Mouse (Mus musculus) forebrain, postnatal 0 days (tissue): Measurements from ENCODE around the gene Dop1b. TPM values are rescaled to one million over a fixed set of nuclear protein-coding genes. Genes with fewer than 3 reads are reported as not detected.

Source experiments
- ATAC-seq: fragments of 200-750 bp; cut with Nextera tagmentation; 2 replicates; pipeline ENCODE4 v1.8.0; 2017; ENCODE audit warnings: mild to moderate bottlenecking, moderate library complexity
- DNase-seq: peaks from one replicate; pipeline ENCODE4 v3.0.0-alpha.2; 2015
- H3K27ac ChIP-seq: fragments of 300-500 bp; sonication (generic); 2 replicates; pipeline ENCODE4 v1.5.1; 2014; ENCODE audit warnings: low read depth, mild to moderate bottlenecking, antibody characterized with exemption, low read length, moderate library complexity, mixed read lengths
- H3K27me3 ChIP-seq: fragments of 300-500 bp; sonication (generic); 2 replicates; pipeline ENCODE4 v1.6.1; 2014; ENCODE audit warnings: mild to moderate bottlenecking, low read length, mixed read lengths; ENCODE audit not compliant: insufficient read depth
- H3K36me3 ChIP-seq: fragments of 300-500 bp; sonication (generic); 2 replicates; pipeline ENCODE4 v1.6.1; 2014; ENCODE audit warnings: mild to moderate bottlenecking, moderate library complexity; ENCODE audit not compliant: insufficient read depth
- H3K4me1 ChIP-seq: fragments of 300-500 bp; sonication (generic); 2 replicates; pipeline ENCODE4 v1.6.1; 2014; ENCODE audit warnings: antibody characterized with exemption; ENCODE audit not compliant: insufficient read depth
- H3K4me2 ChIP-seq: fragments of 300-500 bp; sonication (generic); 2 replicates; pipeline ENCODE4 v1.6.1; 2014; ENCODE audit warnings: low read depth, mild to moderate bottlenecking, moderate library complexity
- H3K4me3 ChIP-seq: fragments of 300-500 bp; sonication (generic); 2 replicates; pipeline ENCODE4 v1.5.1; 2014; ENCODE audit warnings: low read depth, low read length, mixed read lengths
- H3K9ac ChIP-seq: fragments of 300-500 bp; sonication (generic); 2 replicates; pipeline ENCODE4 v1.6.1; 2014; ENCODE audit warnings: mild to moderate bottlenecking
- H3K9me3 ChIP-seq: fragments of 300-500 bp; sonication (generic); 2 replicates; pipeline ENCODE4 v1.6.1; 2016; ENCODE audit warnings: low read length
- CTCF ChIP-seq: sonication (generic); IDR thresholded peaks from 2 replicates; pipeline ENCODE4 v1.5.1; 2016; ENCODE audit warnings: antibody characterized with exemption, control low read depth, low read depth
- WGBS: fragments of 180-500 bp; shearing (Covaris S2); extraction: QIAGEN DNeasy Blood & Tissue Kit; methylation state at CpG from one replicate; pipeline ENCODE4 v1.1.7; 2014; 5-methylcytosine and 5-hydroxymethylcytosine counted together
- polyA plus RNA-seq: library from polyadenylated mRNA; unstranded; fragments of >200 nt; fragmentation: Nextera tagmentation; extraction: Ambion mirVana; gene quantifications from 2 replicates; pipeline ENCODE4 v1.2.1, GENCODE M21; 2015
- total RNA-seq: library from RNA; depleted of rRNA; stranded (reverse); fragments of >200 nt; gene quantifications from 2 replicates; pipeline ENCODE4 v1.2.3, GENCODE M21; 2014

The Dop1b gene
- total and polyA plus RNA-seq, 2 experiments from 2014 or later: 22.0 to 48.4 TPM

- Histone ChIP-seq H3K9ac (peak overlapping the region; percentile 86), H3K4me1 (peaks cover 6% of the 10 kb centered on the region), H3K4me2 (peak overlapping the region; percentile 72), H3K9me3 (no peaks in the 10 kb centered on the region), H3K4me3 (peak overlapping the region; percentile 82), H3K36me3 (peaks cover 5% of the 10 kb centered on the region; the same call in 1 of the 2 replicates), H3K27ac (peak overlapping the region; percentile 85), H3K27me3 (no peaks in the 10 kb centered on the region)
- no peak for TF ChIP-seq CTCF
- ATAC-seq: peak; percentile 42
- WGBS: 11% methylated on average over 31 of the region's 31 CpGs
- no peak for DNase-seq
Observed at GRCm38 (mm10) chr16:93712189-93712885, 633 bp downstream of the Dop1b start.

GRCm38 (mm10) chr16:93712966-93713365 lies 1.3 kb downstream of the Dop1b start:
- Histone ChIP-seq H3K4me1 (peaks cover 6% of the 10 kb centered on the region), H3K27ac (peak overlapping the region; percentile 85; the same call in 1 of the 2 replicates)
- TF ChIP-seq CTCF: no peak

DNA sequence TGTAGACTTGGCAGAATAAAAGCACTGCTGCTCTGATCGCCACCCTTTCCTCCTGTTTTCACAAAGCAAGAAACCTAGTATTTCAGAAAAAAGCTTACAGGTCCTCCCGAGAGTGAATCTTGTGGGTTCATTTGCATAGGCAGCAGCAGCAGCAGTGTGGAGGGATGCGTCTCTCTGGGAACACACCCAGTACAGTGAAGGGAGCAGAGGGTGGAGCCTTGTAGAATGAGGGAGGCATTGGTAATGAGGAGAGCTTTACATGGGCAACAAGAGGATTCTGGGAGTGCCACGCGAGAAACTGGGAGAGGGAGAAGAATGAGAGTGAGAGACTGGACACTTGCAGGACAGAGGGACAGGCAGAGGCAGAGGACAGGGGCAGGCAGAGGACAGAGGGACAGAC lies 2.7 kb downstream of the Dop1b start:
- H3K36me3 ChIP-seq: peaks cover 8% of the 10 kb centered on the region; the same call in 1 of the 2 replicates
- H3K27ac ChIP-seq: no peak overlapping the region
- no peak overlapping the region for H3K9ac ChIP-seq
- no peaks in the 10 kb centered on the region for H3K9me3 ChIP-seq
- peaks cover 6% of the 10 kb centered on the region for H3K4me1 ChIP-seq
- no peaks in the 10 kb centered on the region for H3K27me3 ChIP-seq
- H3K4me3 ChIP-seq: no peak overlapping the region
- WGBS: 17% methylated on average over 5 of the region's 5 CpGs
- DNase-seq (no peak), ATAC-seq (no peak)
- TF ChIP-seq CTCF: no peak
- H3K4me2 ChIP-seq: no peak overlapping the region

More at GRCm38 (mm10) chr16:93712966-93713365, 1.3 kb downstream of the Dop1b start:
- H3K27me3 ChIP-seq: no peaks in the 10 kb centered on the region
- H3K4me3 ChIP-seq: peak overlapping the region; percentile 82
- ATAC-seq: no peak
- H3K4me2 ChIP-seq: peak overlapping the region; percentile 72
- no peak for DNase-seq
- WGBS: 76% methylated on average over 7 of the region's 7 CpGs
- H3K9me3 ChIP-seq: no peaks in the 10 kb centered on the region
- H3K36me3 ChIP-seq: peaks cover 5% of the 10 kb centered on the region; the same call in 1 of the 2 replicates
- peak overlapping the region; percentile 86 for H3K9ac ChIP-seq

DNA sequence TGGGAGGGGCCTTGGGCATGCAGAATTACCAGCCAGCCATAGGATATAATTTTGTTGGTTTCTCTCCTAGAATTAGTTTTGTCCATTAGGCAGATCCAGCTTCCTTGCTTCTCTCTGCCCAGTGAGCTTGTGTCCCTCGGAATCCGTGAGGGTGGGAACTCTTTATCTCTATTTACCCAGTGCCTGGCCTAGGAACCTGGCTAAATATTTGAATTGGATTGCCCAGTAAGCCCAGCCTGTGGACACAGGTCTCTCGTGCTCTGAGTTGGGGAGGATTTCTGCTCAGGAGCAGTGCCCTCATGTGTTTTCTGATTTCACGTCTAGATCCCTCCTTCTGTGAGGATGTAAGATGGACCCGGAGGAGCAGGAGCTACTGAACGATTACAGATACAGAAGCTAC lies 4.1 kb downstream of the Dop1b start:
- DNase-seq (no peak), ATAC-seq (no peak)
- Histone ChIP-seq H3K27me3 (no peaks in the 10 kb centered on the region), H3K4me1 (peaks cover 6% of the 10 kb centered on the region), H3K27ac (no peak overlapping the region), H3K9me3 (no peaks in the 10 kb centered on the region), H3K4me3 (no peak overlapping the region), H3K4me2 (no peak overlapping the region), H3K36me3 (peaks cover 8% of the 10 kb centered on the region; the same call in 1 of the 2 replicates), H3K9ac (no peak overlapping the region)
- 90% methylated on average over 6 of the region's 6 CpGs for WGBS
- no peak for TF ChIP-seq CTCF

DNA sequence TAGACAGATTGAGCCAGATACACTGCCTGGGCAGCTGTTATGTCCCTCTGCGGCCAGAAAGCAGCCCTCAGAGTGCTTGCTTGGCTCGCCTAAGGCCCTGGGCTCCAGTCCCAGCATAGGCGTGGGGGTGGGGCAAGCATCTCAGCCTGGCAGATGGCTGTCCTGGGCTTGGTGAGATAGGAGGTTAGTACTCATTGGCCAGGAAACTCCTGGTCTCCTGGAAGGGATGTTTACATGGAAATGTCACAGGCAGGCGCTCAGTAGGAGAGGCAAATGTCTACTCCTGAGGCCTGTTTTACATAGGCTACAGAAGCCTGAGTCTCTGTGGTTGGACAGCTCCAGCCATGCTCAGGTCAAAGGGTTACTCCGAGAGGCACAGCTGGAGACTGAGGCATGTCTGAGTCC lies 5.6 kb downstream of the Dop1b start:
- 25% methylated on average over 5 of the region's 5 CpGs for WGBS
- DNase-seq: peak; percentile 39
- Histone ChIP-seq H3K4me1 (peaks cover 6% of the 10 kb centered on the region), H3K27me3 (no peaks in the 10 kb centered on the region), H3K36me3 (peaks cover 8% of the 10 kb centered on the region), H3K4me3 (no peak overlapping the region), H3K27ac (no peak overlapping the region), H3K4me2 (no peak overlapping the region), H3K9me3 (no peaks in the 10 kb centered on the region), H3K9ac (no peak overlapping the region)
- ATAC-seq: peak; percentile 40; the same call in 1 of the 2 replicates
- TF ChIP-seq CTCF: no peak

- 76% methylated on average over 5 of the region's 5 CpGs for WGBS
Observed at GRCm38 (mm10) chr16:93721771-93722170, 10.1 kb downstream of the Dop1b start.

GRCm38 (mm10) chr16:93722476-93722875 lies 10.8 kb downstream of the Dop1b start:
- Histone ChIP-seq H3K36me3 (peaks cover 16% of the 10 kb centered on the region), H3K27ac (no peak overlapping the region), H3K4me1 (no peaks in the 10 kb centered on the region), H3K4me3 (no peak overlapping the region), H3K27me3 (no peaks in the 10 kb centered on the region), H3K9ac (no peak overlapping the region), H3K4me2 (no peak overlapping the region), H3K9me3 (no peaks in the 10 kb centered on the region)
- WGBS: 54% methylated on average over 2 of the region's 2 CpGs
- no peak for TF ChIP-seq CTCF
- DNase-seq (no peak), ATAC-seq (no peak)

More at GRCm38 (mm10) chr16:93721771-93722170, 10.1 kb downstream of the Dop1b start:
- no peak overlapping the region for H3K9ac ChIP-seq
- H3K4me2 ChIP-seq: no peak overlapping the region
- no peak overlapping the region for H3K27ac ChIP-seq
- no peaks in the 10 kb centered on the region for H3K4me1 ChIP-seq
- ATAC-seq (no peak), DNase-seq (no peak)
- TF ChIP-seq CTCF: no peak
- H3K27me3 ChIP-seq: no peaks in the 10 kb centered on the region
- no peak overlapping the region for H3K4me3 ChIP-seq
- H3K36me3 ChIP-seq: peaks cover 16% of the 10 kb centered on the region
- no peaks in the 10 kb centered on the region for H3K9me3 ChIP-seq
